ENCODE assay signal across 21 mouse cellular contexts in the genomic region with DNA sequence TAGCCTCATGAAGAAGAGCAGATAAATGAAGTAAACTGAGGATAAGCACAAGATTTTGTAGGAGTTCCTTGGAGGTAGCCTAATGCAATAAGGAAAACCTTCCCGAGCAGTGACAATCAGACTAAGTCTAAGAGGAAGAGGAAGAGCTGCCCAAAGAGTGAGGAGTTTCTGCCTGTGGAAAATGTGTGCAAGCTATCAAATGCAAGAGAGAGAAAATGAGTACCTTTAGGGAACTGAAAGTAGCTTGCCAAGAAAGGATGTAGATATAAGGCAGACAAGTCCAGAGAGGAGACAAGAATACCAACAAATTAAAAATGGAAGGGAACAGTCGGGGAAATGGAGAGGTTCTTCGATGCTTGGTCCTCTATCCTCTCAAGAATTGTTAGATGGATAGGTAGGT.
"Had no signal": no experiment of that assay in that cellular context is flagged by ENCODE, and none has a peak within 500 bp of the region (broad histone marks: within the 10 kb centered on the region; RNA-seq: fewer than 3 reads in every experiment).

No protein-coding gene starts in this region.

- ATAC-seq: intestine, postnatal 0 days; midbrain, embryonic 13.5 days; midbrain, embryonic 16.5 days had no signal

- H3K4me3 ChIP-seq: limb, embryonic 10.5 days; limb, embryonic 13.5 days; liver, embryonic 13.5 days; megakaryocyte, embryonic 14.5 days; midbrain, embryonic 10.5 days; midbrain, embryonic 13.5 days had no signal

- H3K27ac ChIP-seq: kidney, postnatal 0 days; limb, embryonic 10.5 days; limb, embryonic 13.5 days; liver, embryonic 13.5 days; midbrain, embryonic 10.5 days; midbrain, embryonic 13.5 days had no signal

- DNase-seq: kidney, adult 2 months; kidney, postnatal 36 days; liver; liver, embryonic 13.5 days; lung, adult 2 months; lung, postnatal 14 days; lung, postnatal 4 days; right cerebral cortex, adult 18-20 months; right cerebral cortex, postnatal 14 days; right cerebral cortex, postnatal 4 days; thymus, adult 18-20 months; thymus, postnatal 14 days; thymus, postnatal 4 days had no signal

- H3K4me1 ChIP-seq: limb, embryonic 10.5 days; limb, embryonic 13.5 days; liver, embryonic 13.5 days; midbrain, embryonic 10.5 days; midbrain, embryonic 13.5 days had no signal
